9 mouse cellular contexts compared by ENCODE assay signal in genomic region chr17:47976999-47977357, GRCm38 (mm10). TPM values are rescaled to one million over a fixed set of nuclear protein-coding genes. Genes with fewer than 3 reads are reported as not detected.
DNase-seq lines count a peak whose midpoint lies in the region; ATAC-seq and TF ChIP-seq lines count a peak whose summit lies in the region.
"Had no signal": no experiment of that assay in that cellular context is flagged by ENCODE, and none has a peak within 500 bp of the region (broad histone marks: within the 10 kb centered on the region; RNA-seq: fewer than 3 reads in every experiment).

No protein-coding gene starts in this region.

- H3K4me1 ChIP-seq in forebrain, embryonic 13.5 days = peaks cover 59% of the 10 kb centered on the region
- H3K4me1 ChIP-seq in forebrain, embryonic 11.5 days (replicated peaks; ENCODE audit: control insufficient read depth, insufficient read depth, low read length) = peaks cover 30% of the 10 kb centered on the region
- peaks cover 0 to 17% of the 10 kb centered on the region in 2 experiments; a peak in 3 of 4 replicates for H3K4me1 ChIP-seq in liver, embryonic 14.5 days (replicated peaks; ENCODE audit: control insufficient read depth in 2 of 2, insufficient read depth in 2 of 2, low read length in 1 of 2)
- H3K4me1 ChIP-seq in neural tube, embryonic 13.5 days (replicated peaks) = peaks cover 57% of the 10 kb centered on the region

- H3K36me3 ChIP-seq in forebrain, embryonic 13.5 days (ENCODE audit: poor library complexity, severe bottlenecking) = no peaks in the 10 kb centered on the region
- no peaks in the 10 kb centered on the region for H3K36me3 ChIP-seq in forebrain, embryonic 11.5 days (ENCODE audit: control insufficient read depth, insufficient read depth, low read length)
- no peaks in the 10 kb centered on the region for H3K36me3 ChIP-seq in liver, embryonic 14.5 days (replicated peaks; ENCODE audit: control insufficient read depth, insufficient read depth, low read depth)
- H3K36me3 ChIP-seq in neural tube, embryonic 13.5 days = no peaks in the 10 kb centered on the region

- peak; percentile 26; the same call in 1 of the 2 replicates for TF ChIP-seq CTCF in liver, embryonic 14.5 days (IDR thresholded peaks at IDR 0.05; ENCODE audit: low read depth)

- ATAC-seq in forebrain, embryonic 13.5 days = no peak
- no peak for ATAC-seq in forebrain, embryonic 11.5 days (replicated peaks; ENCODE audit: low FRiP score)
- no peak for ATAC-seq in liver, embryonic 14.5 days (ENCODE audit: insufficient read depth)
- ATAC-seq in neural tube, embryonic 13.5 days (ENCODE audit: low read depth) = no peak

- peaks cover 30% of the 10 kb centered on the region for H3K27me3 ChIP-seq in forebrain, embryonic 13.5 days
- H3K27me3 ChIP-seq in forebrain, embryonic 11.5 days (ENCODE audit: control insufficient read depth, insufficient read depth, low read length) = peaks cover 21% of the 10 kb centered on the region
- H3K27me3 ChIP-seq in liver, embryonic 14.5 days (ENCODE audit: control insufficient read depth, insufficient read depth, low read length) = peaks cover 42% of the 10 kb centered on the region
- H3K27me3 ChIP-seq in neural tube, embryonic 13.5 days = peaks cover 33% of the 10 kb centered on the region

- no peak overlapping the region for H3K4me3 ChIP-seq in forebrain, embryonic 13.5 days
- no peak overlapping the region for H3K4me3 ChIP-seq in forebrain, embryonic 11.5 days (ENCODE audit: low read depth, low read length)
- no peak overlapping the region for H3K4me3 ChIP-seq in liver, embryonic 14.5 days (ENCODE audit: insufficient read depth in 1 of 2, low read depth in 2 of 2, low read length in 2 of 2)
- H3K4me3 ChIP-seq in neural tube, embryonic 13.5 days = no peak overlapping the region

- WGBS in forebrain, embryonic 13.5 days = 78% methylated on average over 7 of the region's 7 CpGs
- 83% methylated on average over 7 of the region's 7 CpGs for WGBS in forebrain, embryonic 11.5 days
- 70% methylated on average over 7 of the region's 7 CpGs for WGBS in liver, embryonic 14.5 days (ENCODE audit: insufficient replicate concordance)
- WGBS in neural tube, embryonic 13.5 days = 86% methylated on average over 7 of the region's 7 CpGs

- H3K27ac ChIP-seq in forebrain, embryonic 13.5 days = peak overlapping the region; percentile 87
- H3K27ac ChIP-seq in forebrain, embryonic 11.5 days (ENCODE audit: low read depth, low read length) = no peak overlapping the region
- no peak overlapping the region for H3K27ac ChIP-seq in liver, embryonic 14.5 days
- H3K27ac ChIP-seq in neural tube, embryonic 13.5 days (replicated peaks) = peak overlapping the region; percentile 80; the same call in 1 of the 2 replicates

- TF ChIP-seq EP300 in liver, embryonic 14.5 days (IDR thresholded peaks at IDR 0.05; ENCODE audit: low read depth) = no peak

- intact Hi-C loops in left cerebral cortex, postnatal 4 days (cut with DNase I) = no loop called here

- H3K4me2 ChIP-seq in forebrain, embryonic 13.5 days = no peak overlapping the region
- no peak overlapping the region for H3K4me2 ChIP-seq in forebrain, embryonic 11.5 days (ENCODE audit: low read depth, low read length, severe bottlenecking)
- H3K4me2 ChIP-seq in liver, embryonic 14.5 days (ENCODE audit: low read depth) = no peak overlapping the region
- H3K4me2 ChIP-seq in neural tube, embryonic 13.5 days = no peak overlapping the region

- DNase-seq in forebrain, embryonic 11.5 days (ENCODE audit: low spot score) = no peak
- DNase-seq in liver, embryonic 14.5 days (ENCODE audit: low read depth in 3 of 3, low spot score in 3 of 3) = no peak
- DNase-seq in liver = no peak
- peak; percentile 18 for DNase-seq in induced T-regulatory cell, adult 2 months (ENCODE audit: low read depth)
- no peak for DNase-seq in left cerebral cortex, postnatal 4 days
- no peak for DNase-seq in left cerebral cortex, adult 8-10 months (ENCODE audit: low spot score in 2 of 2)
- DNase-seq: kidney, postnatal 4 days had no signal

- H3K9me3 ChIP-seq in forebrain, embryonic 13.5 days (replicated peaks) = no peaks in the 10 kb centered on the region
- H3K9me3 ChIP-seq in forebrain, embryonic 11.5 days (ENCODE audit: control insufficient read depth, low read length) = no peaks in the 10 kb centered on the region
- no peaks in the 10 kb centered on the region for H3K9me3 ChIP-seq in liver, embryonic 14.5 days (ENCODE audit: control insufficient read depth, low read length)
- no peaks in the 10 kb centered on the region for H3K9me3 ChIP-seq in neural tube, embryonic 13.5 days

- no peak overlapping the region for H3K9ac ChIP-seq in forebrain, embryonic 13.5 days
- H3K9ac ChIP-seq in forebrain, embryonic 11.5 days (ENCODE audit: low read length) = no peak overlapping the region
- H3K9ac ChIP-seq in liver, embryonic 14.5 days (replicated peaks) = no peak overlapping the region
- H3K9ac ChIP-seq in neural tube, embryonic 13.5 days = no peak overlapping the region

RNA-seq across cellular contexts. Expression of gene Foxp4, which starts 52.5 kb away (rescaled TPM):
- polyA plus RNA-seq in forebrain, embryonic 13.5 days (2015; fragmentation: Nextera tagmentation; extraction: Ambion mirVana) = 13.4 and 15.6 TPM in 2 replicates
- polyA plus RNA-seq in forebrain, embryonic 11.5 days (2014; fragmentation: Nextera tagmentation; extraction: Ambion mirVana) = 26.1 and 27.8 TPM in 2 replicates
- 9.4 and 10.1 TPM in 2 replicates for polyA plus RNA-seq in liver, embryonic 14.5 days (2012; rRNA removed)
- polyA plus RNA-seq in liver, embryonic 14.5 days (2014; fragmentation: Nextera tagmentation; extraction: Ambion mirVana) = 3.5 and 4.7 TPM in 2 replicates
- 17.2 and 18.5 TPM in 2 replicates for polyA plus RNA-seq in neural tube, embryonic 13.5 days (2015; fragmentation: Nextera tagmentation; extraction: Ambion mirVana)
- total RNA-seq in left cerebral cortex, postnatal 4 days (2021) = 10 to 100 TPM; 78.3 to 89.0 TPM
- 10 to 100 TPM; 39.9 to 63.6 (median 49.6) TPM for total RNA-seq in left cerebral cortex, adult 8-10 months (2022)

Comparison
In these comparisons a context has a peak if more than half of its experiments do, and no peak if none do; other contexts are left out.
1. H3K27ac ChIP-seq: peak in forebrain, embryonic 13.5 days (single experiment) and neural tube, embryonic 13.5 days (single experiment); none in forebrain, embryonic 11.5 days (single experiment) and liver, embryonic 14.5 days (single experiment).